Mouse (Mus musculus) liver, postnatal 0 days (tissue): ENCODE measurements around the gene Psap.
A peak's percentile ranks its signal among the peaks of the same experiment; 100 is the strongest.

Experiments
- CTCF ChIP-seq: sonication (generic); IDR thresholded peaks from 2 replicates; pipeline ENCODE4 v1.5.1; 2016; ENCODE audit warnings: antibody characterized with exemption, low read depth
- EP300 ChIP-seq: IDR thresholded peaks from 2 replicates; pipeline ENCODE4 v1.6.1; 2016; ENCODE audit warnings: antibody characterized with exemption, low read depth, mild to moderate bottlenecking

DNA sequence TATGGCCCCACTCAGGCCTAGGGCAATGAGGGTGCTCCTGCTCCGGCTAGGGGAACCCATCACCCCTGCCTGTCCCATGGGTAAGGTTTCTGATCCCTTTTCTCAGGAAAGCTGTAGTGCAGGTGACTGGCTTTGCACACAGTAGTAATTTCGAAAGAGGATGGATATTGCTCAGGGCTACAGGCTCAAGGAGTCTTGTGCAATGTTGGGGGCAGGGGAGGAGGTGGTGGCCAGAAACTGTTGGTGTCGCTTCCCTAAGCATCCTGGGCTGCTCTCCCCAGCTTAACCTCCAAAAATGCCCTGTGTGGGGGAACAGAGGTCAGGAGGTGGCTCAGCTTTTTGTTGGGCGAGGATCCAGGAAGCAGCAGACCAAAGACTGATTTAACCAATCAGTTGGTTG is 24.8 kb upstream of the Psap start:
- TF ChIP-seq CTCF (no peak), EP300 (peak; percentile 24; the same call in 1 of the 2 replicates)
